Mouse (Mus musculus): ENCODE measurements around the gene Tcaf3. TPM values are rescaled to one million over a fixed set of nuclear protein-coding genes. Genes with fewer than 3 reads are reported as not detected.
A peak's percentile ranks its signal among the peaks of the same experiment; 100 is the strongest.

Gene Tcaf3
- not detected in 2 replicates for polyA plus RNA-seq (2015; fragmentation: Nextera tagmentation; extraction: Ambion mirVana)

- Histone ChIP-seq H3K27me3 (no peaks in the 10 kb centered on the region), H3K4me3 (no peak within 1 kb of the TSS), H3K9me3 (no peaks in the 10 kb centered on the region), H3K9ac (no peak within 1 kb of the TSS), H3K36me3 (no peaks in the 10 kb centered on the region), H3K27ac (no peak within 1 kb of the TSS), H3K4me2 (no peak within 1 kb of the TSS), H3K4me1 (no peaks in the 10 kb centered on the region)
- WGBS = 49% methylated on average over 4 of the region's 4 CpGs
- no peak for ATAC-seq (ENCODE audit: insufficient number of reproducible peaks, insufficient read depth, low FRiP score, low TSS enrichment, low read depth)
These were observed at the start of gene Tcaf3 for GRCm38 (mm10) chr6:42597592-42597991. Gene Tcaf3, minus strand, starts transcription at chr6:42597692.

GRCm38 (mm10) chr6:42644912-42645549 is 47.5 kb upstream of the Tcaf3 start, which contains the start of gene Tcaf2:
Gene Tcaf2, minus strand, starts transcription at chr6:42645254.
- no peaks in the 10 kb centered on the region for H3K36me3 ChIP-seq
- WGBS = under 1% methylated on average over 23 of the region's 23 CpGs
- 0 out of 2 replicates have a peak, but pooled peaks cover 2% of the 10 kb centered on the region for H3K4me1 ChIP-seq
- H3K9me3 ChIP-seq = no peaks in the 10 kb centered on the region
- peak; percentile 94 for ATAC-seq (ENCODE audit: insufficient number of reproducible peaks, insufficient read depth, low FRiP score, low TSS enrichment, low read depth)
- H3K27me3 ChIP-seq = no peaks in the 10 kb centered on the region
- H3K27ac ChIP-seq = no peak within 1 kb of the TSS
- H3K4me2 ChIP-seq = peak within 1 kb of the TSS; percentile 66
- H3K4me3 ChIP-seq = peak within 1 kb of the TSS; percentile 42
- H3K9ac ChIP-seq = 0 out of 2 replicates have a peak within 1 kb of the TSS, but pooled peaks have one; percentile 40

- H3K4me2 ChIP-seq = no peak overlapping the region
- no peaks in the 10 kb centered on the region for H3K27me3 ChIP-seq
- no peak overlapping the region for H3K27ac ChIP-seq
- no peak for ATAC-seq (ENCODE audit: insufficient number of reproducible peaks, insufficient read depth, low FRiP score, low TSS enrichment, low read depth)
- H3K9ac ChIP-seq = no peak overlapping the region
- H3K36me3 ChIP-seq = no peaks in the 10 kb centered on the region
- H3K9me3 ChIP-seq = no peaks in the 10 kb centered on the region
- WGBS = 86% methylated on average over 5 of the region's 5 CpGs
- H3K4me3 ChIP-seq = no peak overlapping the region
- no peaks in the 10 kb centered on the region for H3K4me1 ChIP-seq
These were observed 36.9 kb upstream of the Tcaf3 start for GRCm38 (mm10) chr6:42634393-42634792.

GRCm38 (mm10) chr6:42631395-42631794 is 33.9 kb upstream of the Tcaf3 start:
- 77% methylated on average over 4 of the region's 4 CpGs for WGBS

GRCm38 (mm10) chr6:42616904-42617303 is 19.4 kb upstream of the Tcaf3 start:
- no peak overlapping the region for H3K4me3 ChIP-seq
- WGBS = 80% methylated on average over 2 of the region's 2 CpGs
- no peaks in the 10 kb centered on the region for H3K9me3 ChIP-seq
- no peak for ATAC-seq (ENCODE audit: insufficient number of reproducible peaks, insufficient read depth, low FRiP score, low TSS enrichment, low read depth)
- H3K27ac ChIP-seq = no peak overlapping the region
- H3K4me1 ChIP-seq = no peaks in the 10 kb centered on the region
- no peaks in the 10 kb centered on the region for H3K36me3 ChIP-seq
- no peak overlapping the region for H3K4me2 ChIP-seq
- H3K9ac ChIP-seq = no peak overlapping the region
- H3K27me3 ChIP-seq = no peaks in the 10 kb centered on the region

More at GRCm38 (mm10) chr6:42631395-42631794, 33.9 kb upstream of the Tcaf3 start:
- no peak overlapping the region for H3K4me2 ChIP-seq
- no peaks in the 10 kb centered on the region for H3K9me3 ChIP-seq
- no peak overlapping the region for H3K4me3 ChIP-seq
- H3K27me3 ChIP-seq = no peaks in the 10 kb centered on the region
- H3K9ac ChIP-seq = no peak overlapping the region
- no peak for ATAC-seq (ENCODE audit: insufficient number of reproducible peaks, insufficient read depth, low FRiP score, low TSS enrichment, low read depth)
- no peaks in the 10 kb centered on the region for H3K36me3 ChIP-seq
- no peak overlapping the region for H3K27ac ChIP-seq
- no peaks in the 10 kb centered on the region for H3K4me1 ChIP-seq

- H3K4me2 ChIP-seq = no peak overlapping the region
- H3K27ac ChIP-seq = no peak overlapping the region
- no peaks in the 10 kb centered on the region for H3K9me3 ChIP-seq
- no peak overlapping the region for H3K4me3 ChIP-seq
- H3K27me3 ChIP-seq = no peaks in the 10 kb centered on the region
- no peaks in the 10 kb centered on the region for H3K4me1 ChIP-seq
- no peak overlapping the region for H3K9ac ChIP-seq
- H3K36me3 ChIP-seq = no peaks in the 10 kb centered on the region
- ATAC-seq (ENCODE audit: insufficient number of reproducible peaks, insufficient read depth, low FRiP score, low TSS enrichment, low read depth) = no peak
These were observed 14.7 kb upstream of the Tcaf3 start for GRCm38 (mm10) chr6:42612218-42612617.

GRCm38 (mm10) chr6:42610954-42611522 is 13.5 kb upstream of the Tcaf3 start:
- H3K27ac ChIP-seq = no peak overlapping the region
- no peaks in the 10 kb centered on the region for H3K27me3 ChIP-seq
- WGBS = 64% methylated on average over 4 of the region's 4 CpGs
- no peak overlapping the region for H3K9ac ChIP-seq
- H3K36me3 ChIP-seq = no peaks in the 10 kb centered on the region
- no peak overlapping the region for H3K4me3 ChIP-seq
- H3K4me2 ChIP-seq = no peak overlapping the region
- H3K9me3 ChIP-seq = no peaks in the 10 kb centered on the region
- ATAC-seq (ENCODE audit: insufficient number of reproducible peaks, insufficient read depth, low FRiP score, low TSS enrichment, low read depth) = no peak
- H3K4me1 ChIP-seq = no peaks in the 10 kb centered on the region

GRCm38 (mm10) chr6:42593138-42593882 is 4.2 kb downstream of the Tcaf3 start:
- no peaks in the 10 kb centered on the region for H3K9me3 ChIP-seq

GRCm38 (mm10) chr6:42586569-42586968 is 10.9 kb downstream of the Tcaf3 start:
- Histone ChIP-seq H3K4me1 (0 out of 2 replicates have a peak, but pooled peaks cover 4% of the 10 kb centered on the region), H3K9me3 (no peaks in the 10 kb centered on the region), H3K4me2 (no peak overlapping the region), H3K9ac (no peak overlapping the region), H3K36me3 (no peaks in the 10 kb centered on the region), H3K27ac (no peak overlapping the region), H3K27me3 (no peaks in the 10 kb centered on the region), H3K4me3 (no peak overlapping the region)
- no peak for ATAC-seq (ENCODE audit: insufficient number of reproducible peaks, insufficient read depth, low FRiP score, low TSS enrichment, low read depth)
- WGBS = 84% methylated on average over 5 of the region's 5 CpGs

More at GRCm38 (mm10) chr6:42593138-42593882, 4.2 kb downstream of the Tcaf3 start:
- ATAC-seq (ENCODE audit: insufficient number of reproducible peaks, insufficient read depth, low FRiP score, low TSS enrichment, low read depth) = no peak
- Histone ChIP-seq H3K27ac (no peak overlapping the region), H3K4me3 (no peak overlapping the region), H3K36me3 (no peaks in the 10 kb centered on the region), H3K4me1 (no peaks in the 10 kb centered on the region), H3K4me2 (no peak overlapping the region), H3K9ac (no peak overlapping the region), H3K27me3 (no peaks in the 10 kb centered on the region)
- 76% methylated on average over 17 of the region's 17 CpGs for WGBS

- under 1% methylated on average over 7 of the region's 7 CpGs for WGBS
- H3K9ac ChIP-seq = no peak overlapping the region
- 0 out of 2 replicates have a peak, but pooled peaks cover 4% of the 10 kb centered on the region for H3K4me1 ChIP-seq
- peak overlapping the region; percentile 35 for H3K4me2 ChIP-seq
- no peak for ATAC-seq (ENCODE audit: insufficient number of reproducible peaks, insufficient read depth, low FRiP score, low TSS enrichment, low read depth)
- H3K27ac ChIP-seq = no peak overlapping the region
- H3K27me3 ChIP-seq = no peaks in the 10 kb centered on the region
- H3K4me3 ChIP-seq = no peak overlapping the region
- H3K36me3 ChIP-seq = no peaks in the 10 kb centered on the region
- H3K9me3 ChIP-seq = no peaks in the 10 kb centered on the region
These were observed 14.0 kb downstream of the Tcaf3 start for GRCm38 (mm10) chr6:42583488-42583872.

GRCm38 (mm10) chr6:42582741-42583487 is 14.6 kb downstream of the Tcaf3 start:
- 51% methylated on average over 9 of the region's 9 CpGs for WGBS

More at GRCm38 (mm10) chr6:42582741-42583487, 14.6 kb downstream of the Tcaf3 start:
- Histone ChIP-seq H3K4me1 (0 out of 2 replicates have a peak, but pooled peaks cover 4% of the 10 kb centered on the region), H3K9me3 (no peaks in the 10 kb centered on the region), H3K36me3 (no peaks in the 10 kb centered on the region), H3K27me3 (no peaks in the 10 kb centered on the region), H3K4me2 (peak overlapping the region; percentile 35), H3K4me3 (no peak overlapping the region), H3K27ac (no peak overlapping the region), H3K9ac (no peak overlapping the region)
- ATAC-seq (ENCODE audit: insufficient number of reproducible peaks, insufficient read depth, low FRiP score, low TSS enrichment, low read depth) = no peak

Measured in embryonic facial prominence, embryonic 13.5 days (tissue).